Comparison of ENCODE assay signal across 32 mouse cellular contexts in genomic region chr5:45055276-45055959, GRCm38 (mm10).
DNase-seq lines count a peak whose midpoint lies in the region; ATAC-seq lines count a peak whose summit lies in the region.
"Had no signal": no experiment of that assay in that cellular context is flagged by ENCODE, and none has a peak within 500 bp of the region (broad histone marks: within the 10 kb centered on the region; RNA-seq: fewer than 3 reads in every experiment).

No protein-coding gene starts in this region.

- H3K9me3 ChIP-seq in embryonic facial prominence, embryonic 12.5 days: no peaks in the 10 kb centered on the region
- H3K9me3 ChIP-seq in limb, embryonic 10.5 days (replicated peaks): no peaks in the 10 kb centered on the region
- H3K9me3 ChIP-seq in kidney, embryonic 15.5 days (replicated peaks): no peaks in the 10 kb centered on the region
- H3K9me3 ChIP-seq: forebrain, embryonic 12.5 days; heart, embryonic 10.5 days; heart, embryonic 15.5 days; hindbrain, embryonic 12.5 days; neural tube, embryonic 13.5 days; stomach, embryonic 15.5 days had no signal

- H3K4me3 ChIP-seq in embryonic facial prominence, embryonic 12.5 days: no peak overlapping the region
- H3K4me3 ChIP-seq in limb, embryonic 10.5 days: no peak overlapping the region
- H3K4me3 ChIP-seq in kidney, embryonic 15.5 days (replicated peaks): no peak overlapping the region
- H3K4me3 ChIP-seq: embryonic facial prominence, embryonic 13.5 days; forebrain, embryonic 12.5 days; heart, embryonic 10.5 days; heart, embryonic 15.5 days; hindbrain, embryonic 12.5 days; myocyte; neural tube, embryonic 13.5 days; stomach, embryonic 15.5 days had no signal

- no peak overlapping the region for H3K4me2 ChIP-seq in embryonic facial prominence, embryonic 12.5 days (replicated peaks)
- no peak overlapping the region for H3K4me2 ChIP-seq in kidney, embryonic 15.5 days
- H3K4me2 ChIP-seq: embryonic facial prominence, embryonic 13.5 days; forebrain, embryonic 12.5 days; heart, embryonic 15.5 days; hindbrain, embryonic 12.5 days; liver, embryonic 11.5 days; midbrain, embryonic 11.5 days; neural tube, embryonic 13.5 days; stomach, embryonic 15.5 days had no signal

- no peaks in the 10 kb centered on the region for H3K27me3 ChIP-seq in embryonic facial prominence, embryonic 12.5 days
- H3K27me3 ChIP-seq in limb, embryonic 10.5 days (ENCODE audit: low read depth, poor library complexity, severe bottlenecking): no peaks in the 10 kb centered on the region
- H3K27me3 ChIP-seq in kidney, embryonic 15.5 days: no peaks in the 10 kb centered on the region
- H3K27me3 ChIP-seq: CH12.LX; embryonic facial prominence, embryonic 13.5 days; forebrain, embryonic 12.5 days; heart, embryonic 15.5 days; hindbrain, embryonic 12.5 days; neural tube, embryonic 13.5 days; stomach, embryonic 15.5 days had no signal

- H3K4me1 ChIP-seq in embryonic facial prominence, embryonic 12.5 days: no peaks in the 10 kb centered on the region
- no peaks in the 10 kb centered on the region; the same call in 1 of the 2 replicates for H3K4me1 ChIP-seq in limb, embryonic 10.5 days
- H3K4me1 ChIP-seq in kidney, embryonic 15.5 days: no peaks in the 10 kb centered on the region
- H3K4me1 ChIP-seq: embryonic facial prominence, embryonic 13.5 days; forebrain, embryonic 12.5 days; heart, embryonic 10.5 days; heart, embryonic 15.5 days; hindbrain, embryonic 12.5 days; neural tube, embryonic 13.5 days; stomach, embryonic 15.5 days had no signal

- DNase-seq in embryo, embryonic 10 days (ENCODE audit: low spot score): peak; percentile 17
- DNase-seq in embryo, embryonic 9.5 days (ENCODE audit: extremely low spot score): no peak
- DNase-seq in limb, embryonic 10.5 days (ENCODE audit: low spot score): no peak
- peak; percentile 10 for DNase-seq in skeletal muscle tissue, adult 2 months (ENCODE audit: low read depth, low spot score)
- DNase-seq in urinary bladder, postnatal 4 days (ENCODE audit: low spot score in 2 of 2): no peak
- DNase-seq: adrenal gland, postnatal 14 days; cerebellum, adult 11 months; cerebellum, adult 9-10 months; cerebellum, postnatal 36 days; forebrain, postnatal 0 days; gastrocnemius, postnatal 25 days; heart, adult 11 months; heart, postnatal 36 days; kidney, adult 8-10 months; kidney, postnatal 10 days; layer of hippocampus, adult 9-11 months; lung, postnatal 36 days had no signal

- no peak overlapping the region for H3K9ac ChIP-seq in embryonic facial prominence, embryonic 12.5 days
- no peak overlapping the region for H3K9ac ChIP-seq in kidney, embryonic 15.5 days
- H3K9ac ChIP-seq: embryonic facial prominence, embryonic 13.5 days; forebrain, embryonic 12.5 days; forebrain, postnatal 0 days; heart, embryonic 15.5 days; hindbrain, embryonic 12.5 days; neural tube, embryonic 13.5 days; stomach, embryonic 15.5 days had no signal

- no peaks in the 10 kb centered on the region for H3K36me3 ChIP-seq in embryonic facial prominence, embryonic 12.5 days
- H3K36me3 ChIP-seq in limb, embryonic 10.5 days: no peaks in the 10 kb centered on the region
- no peaks in the 10 kb centered on the region for H3K36me3 ChIP-seq in kidney, embryonic 15.5 days
- H3K36me3 ChIP-seq: embryonic facial prominence, embryonic 13.5 days; forebrain, embryonic 12.5 days; heart, embryonic 10.5 days; heart, embryonic 15.5 days; hindbrain, embryonic 12.5 days; neural tube, embryonic 13.5 days; stomach, embryonic 15.5 days had no signal

- 0 out of 2 replicates have a peak, but pooled peaks have one; percentile 28 for ATAC-seq in embryonic facial prominence, embryonic 12.5 days (ENCODE audit: insufficient number of reproducible peaks, insufficient read depth, low FRiP score, low TSS enrichment)
- no peak for ATAC-seq in kidney, embryonic 15.5 days (replicated peaks; ENCODE audit: low FRiP score)
- ATAC-seq: forebrain, postnatal 0 days; hindbrain, postnatal 0 days; intestine, embryonic 16.5 days had no signal

- WGBS in embryonic facial prominence, embryonic 12.5 days: 33% methylated on average over 4 of the region's 4 CpGs
- WGBS in limb, embryonic 10.5 days: 34% methylated on average over 4 of the region's 4 CpGs
- WGBS in kidney, embryonic 15.5 days: 86% methylated on average over 4 of the region's 4 CpGs

- H3K27ac ChIP-seq in embryonic facial prominence, embryonic 12.5 days: no peak overlapping the region
- peak overlapping the region; percentile 26; the same call in 1 of the 2 replicates for H3K27ac ChIP-seq in limb, embryonic 10.5 days
- no peak overlapping the region for H3K27ac ChIP-seq in kidney, embryonic 15.5 days
- H3K27ac ChIP-seq: embryonic facial prominence, embryonic 13.5 days; forebrain, embryonic 12.5 days; heart, embryonic 10.5 days; heart, embryonic 15.5 days; hindbrain, embryonic 12.5 days; hindbrain, postnatal 0 days; neural tube, embryonic 13.5 days; stomach, embryonic 15.5 days had no signal

Comparison
In these comparisons a context has a peak if more than half of its experiments do, and no peak if none do; other contexts are left out.
1. DNase-seq: peak in embryo, embryonic 10 days (single experiment) and skeletal muscle tissue, adult 2 months (single experiment); none in embryo, embryonic 9.5 days (single experiment), limb, embryonic 10.5 days (single experiment) and urinary bladder, postnatal 4 days (0 of 2).